Mouse (Mus musculus) embryonic facial prominence, embryonic 14.5 days (tissue): ENCODE data around the gene Cers6. TPM values are rescaled to one million over a fixed set of nuclear protein-coding genes. Genes with fewer than 3 reads are reported as not detected.
A peak's percentile ranks its signal among the peaks of the same experiment; 100 is the strongest.

Experiments
- ATAC-seq: fragments of 200-750 bp; cut with Nextera tagmentation; 2 replicates; pipeline ENCODE4 v1.8.0; 2017; ENCODE audit warnings: low read depth, moderate number of reproducible peaks, moderate TSS enrichment
- DNase-seq: peaks from one replicate; pipeline ENCODE4 v3.0.0-alpha.2; 2015; ENCODE audit warnings: low spot score
- H3K27ac ChIP-seq: fragments of 300-500 bp; sonication (generic); replicated peaks from 2 replicates; pipeline ENCODE4 v1.5.1; 2014; ENCODE audit warnings: low read depth, mild to moderate bottlenecking, low read length, moderate library complexity
- H3K27me3 ChIP-seq: fragments of 300-500 bp; sonication (generic); replicated peaks from 2 replicates; pipeline ENCODE4 v1.6.1; 2014; ENCODE audit warnings: low read length; ENCODE audit not compliant: control insufficient read depth, insufficient read depth
- H3K36me3 ChIP-seq: fragments of 300-500 bp; sonication (generic); 2 replicates; pipeline ENCODE4 v1.6.1; 2014; ENCODE audit warnings: low read length, mixed read lengths; ENCODE audit not compliant: control insufficient read depth, insufficient read depth
- H3K4me1 ChIP-seq: fragments of 300-500 bp; sonication (generic); 2 replicates; pipeline ENCODE4 v1.6.1; 2014; ENCODE audit warnings: antibody characterized with exemption, low read length; ENCODE audit not compliant: control insufficient read depth, insufficient read depth
- H3K4me2 ChIP-seq: fragments of 300-500 bp; sonication (generic); 2 replicates; pipeline ENCODE4 v1.6.1; 2014; ENCODE audit warnings: low read depth, mild to moderate bottlenecking, low read length, moderate library complexity, mixed read lengths
- H3K4me3 ChIP-seq: fragments of 300-500 bp; sonication (generic); 2 replicates; pipeline ENCODE4 v1.5.1; 2014; ENCODE audit warnings: low read depth, mild to moderate bottlenecking, low read length
- H3K9ac ChIP-seq: fragments of 300-500 bp; sonication (generic); 2 replicates; pipeline ENCODE4 v1.6.1; 2014; ENCODE audit warnings: low read depth, mild to moderate bottlenecking, low read length, moderate library complexity, mixed read lengths
- H3K9me3 ChIP-seq: fragments of 300-500 bp; sonication (generic); 2 replicates; pipeline ENCODE4 v1.6.1; 2016; ENCODE audit warnings: low read length; ENCODE audit not compliant: control insufficient read depth
- WGBS: fragments of 180-500 bp; shearing (Covaris S2); extraction: QIAGEN DNeasy Blood & Tissue Kit; methylation state at CpG from one replicate; pipeline ENCODE4 v1.1.7; 2014; 5-methylcytosine and 5-hydroxymethylcytosine counted together
- polyA plus RNA-seq: library from polyadenylated mRNA; unstranded; fragments of >200 nt; fragmentation: Nextera tagmentation; extraction: Ambion mirVana; gene quantifications from 2 replicates; pipeline ENCODE4 v1.2.1, GENCODE M21; 2014

Cers6 gene
- polyA plus RNA-seq, 1 experiment from 2014 or later = 24.3 TPM

- no peaks in the 10 kb centered on the region for H3K9me3 ChIP-seq
- DNase-seq (no peak), ATAC-seq (no peak)
- H3K36me3 ChIP-seq = 0 out of 2 replicates have a peak, but pooled peaks cover under 1% of the 10 kb centered on the region
- WGBS = 64% methylated on average over 7 of the region's 7 CpGs
- no peak overlapping the region for H3K9ac ChIP-seq
- no peak overlapping the region for H3K27ac ChIP-seq
- no peaks in the 10 kb centered on the region for H3K27me3 ChIP-seq
- peaks cover 4% of the 10 kb centered on the region; the same call in 1 of the 2 replicates for H3K4me1 ChIP-seq
- no peak overlapping the region for H3K4me3 ChIP-seq
- no peak overlapping the region for H3K4me2 ChIP-seq
Observed at GRCm38 (mm10) chr2:69071440-69072235, 210.4 kb downstream of the Cers6 start.

GRCm38 (mm10) chr2:69077189-69077588 lies 215.9 kb downstream of the Cers6 start:
- no peak for DNase-seq
- H3K27me3 ChIP-seq = no peaks in the 10 kb centered on the region
- H3K4me2 ChIP-seq = no peak overlapping the region
- 78% methylated on average over 3 of the region's 3 CpGs for WGBS
- H3K9ac ChIP-seq = no peak overlapping the region
- H3K36me3 ChIP-seq = no peaks in the 10 kb centered on the region
- no peak for ATAC-seq
- no peaks in the 10 kb centered on the region for H3K9me3 ChIP-seq
- H3K27ac ChIP-seq = no peak overlapping the region
- H3K4me3 ChIP-seq = no peak overlapping the region
- no peaks in the 10 kb centered on the region for H3K4me1 ChIP-seq

- peaks cover 16% of the 10 kb centered on the region for H3K4me1 ChIP-seq
- ATAC-seq (no peak), DNase-seq (no peak)
- H3K27me3 ChIP-seq = no peaks in the 10 kb centered on the region
- no peak overlapping the region for H3K4me2 ChIP-seq
- H3K9ac ChIP-seq = no peak overlapping the region
- WGBS = 50% methylated on average over 1 of the region's 1 CpGs
- H3K4me3 ChIP-seq = no peak overlapping the region
- no peaks in the 10 kb centered on the region for H3K36me3 ChIP-seq
- H3K27ac ChIP-seq = no peak overlapping the region
- no peaks in the 10 kb centered on the region for H3K9me3 ChIP-seq
Observed at GRCm38 (mm10) chr2:69080760-69081159, 219.5 kb downstream of the Cers6 start.

GRCm38 (mm10) chr2:69082499-69083197 lies 221.4 kb downstream of the Cers6 start:
- no peaks in the 10 kb centered on the region for H3K27me3 ChIP-seq
- no peaks in the 10 kb centered on the region for H3K36me3 ChIP-seq
- no peak for ATAC-seq
- peaks cover 26% of the 10 kb centered on the region for H3K4me1 ChIP-seq
- 51% methylated on average over 8 of the region's 8 CpGs for WGBS
- no peak overlapping the region for H3K27ac ChIP-seq
- no peaks in the 10 kb centered on the region for H3K9me3 ChIP-seq
- no peak overlapping the region for H3K9ac ChIP-seq
- H3K4me3 ChIP-seq = no peak overlapping the region
- DNase-seq = peak; percentile 23
- H3K4me2 ChIP-seq = no peak overlapping the region

GRCm38 (mm10) chr2:69083198-69083509 lies 221.9 kb downstream of the Cers6 start:
- ATAC-seq (no peak), DNase-seq (no peak)
- H3K9me3 ChIP-seq = no peaks in the 10 kb centered on the region
- H3K36me3 ChIP-seq = no peaks in the 10 kb centered on the region
- no peak overlapping the region for H3K27ac ChIP-seq
- no peak overlapping the region for H3K9ac ChIP-seq
- WGBS = 78% methylated on average over 3 of the region's 3 CpGs
- no peaks in the 10 kb centered on the region for H3K27me3 ChIP-seq
- H3K4me2 ChIP-seq = no peak overlapping the region
- no peak overlapping the region for H3K4me3 ChIP-seq
- H3K4me1 ChIP-seq = peaks cover 26% of the 10 kb centered on the region

GRCm38 (mm10) chr2:69084416-69084815 lies 223.2 kb downstream of the Cers6 start:
- WGBS = 44% methylated on average over 6 of the region's 6 CpGs

GRCm38 (mm10) chr2:69086505-69087260 lies 225.4 kb downstream of the Cers6 start:
- H3K4me3 ChIP-seq = no peak overlapping the region
- no peak overlapping the region for H3K9ac ChIP-seq
- ATAC-seq = peak; percentile 41; the same call in 1 of the 2 replicates
- WGBS = 32% methylated on average over 8 of the region's 8 CpGs
- peak overlapping the region; percentile 36; the same call in 1 of the 2 replicates for H3K27ac ChIP-seq
- H3K9me3 ChIP-seq = no peaks in the 10 kb centered on the region
- DNase-seq = peak; percentile 83
- no peaks in the 10 kb centered on the region for H3K27me3 ChIP-seq
- H3K4me2 ChIP-seq = no peak overlapping the region
- H3K4me1 ChIP-seq = peaks cover 26% of the 10 kb centered on the region
- no peaks in the 10 kb centered on the region for H3K36me3 ChIP-seq

More at GRCm38 (mm10) chr2:69084416-69084815, 223.2 kb downstream of the Cers6 start:
- Histone ChIP-seq H3K27ac (peak overlapping the region; percentile 50; the same call in 1 of the 2 replicates), H3K4me2 (no peak overlapping the region), H3K36me3 (no peaks in the 10 kb centered on the region), H3K9me3 (no peaks in the 10 kb centered on the region), H3K27me3 (no peaks in the 10 kb centered on the region), H3K4me3 (no peak overlapping the region), H3K4me1 (peaks cover 26% of the 10 kb centered on the region), H3K9ac (no peak overlapping the region)
- no peak for ATAC-seq
- peak; percentile 77 for DNase-seq

- Histone ChIP-seq H3K4me1 (no peaks in the 10 kb centered on the region), H3K4me2 (no peak overlapping the region), H3K27me3 (no peaks in the 10 kb centered on the region), H3K9ac (no peak overlapping the region), H3K27ac (no peak overlapping the region), H3K36me3 (no peaks in the 10 kb centered on the region), H3K9me3 (no peaks in the 10 kb centered on the region), H3K4me3 (no peak overlapping the region)
- DNase-seq = no peak
- no peak for ATAC-seq
Observed at GRCm38 (mm10) chr2:69095836-69096235, 234.6 kb downstream of the Cers6 start.
